In the genomic region with DNA sequence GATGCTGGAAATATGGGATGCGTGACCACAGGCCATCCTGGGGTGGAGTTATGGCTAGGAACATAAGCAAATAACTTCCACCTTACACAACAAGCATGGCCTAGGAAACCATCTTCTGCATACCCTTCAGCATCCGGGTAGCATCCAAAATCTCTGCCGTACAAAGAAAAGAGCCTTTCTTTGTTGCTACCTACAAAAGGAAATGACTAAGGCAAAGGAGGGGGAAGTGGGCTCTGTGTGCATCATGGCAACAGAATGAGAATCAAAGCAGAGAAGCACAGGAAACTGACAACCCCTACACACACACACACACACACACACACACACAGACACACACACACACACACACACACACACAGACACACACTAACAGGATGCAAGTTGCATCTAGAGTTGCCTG, we compare ENCODE assay signal across 18 mouse cellular contexts.
DNase-seq lines count a peak whose midpoint lies in the region; ATAC-seq lines count a peak whose summit lies in the region.
"Had no signal": no experiment of that assay in that cellular context is flagged by ENCODE, and none has a peak within 500 bp of the region (broad histone marks: within the 10 kb centered on the region; RNA-seq: fewer than 3 reads in every experiment).

No protein-coding gene starts in this region.

- no peak overlapping the region for H3K27ac ChIP-seq in embryonic facial prominence, embryonic 10.5 days (replicated peaks)
- H3K27ac ChIP-seq: hindbrain, embryonic 10.5 days; hindbrain, postnatal 0 days; limb, embryonic 15.5 days; liver, embryonic 15.5 days had no signal

- peak; percentile 10 for DNase-seq in thymus, postnatal 14 days
- no peak for DNase-seq in thymus, postnatal 10 days (ENCODE audit: low spot score in 2 of 2)
- peak; percentile 22 for DNase-seq in brain, adult 2 months (ENCODE audit: low read depth, low spot score)
- DNase-seq in embryonic facial prominence, embryonic 10.5 days (ENCODE audit: low spot score), result no peak
- DNase-seq in spleen, adult 18-20 months, result no peak
- DNase-seq: adrenal gland, postnatal 14 days; cerebellum, adult 11-12 months; cerebellum, postnatal 14 days; gastrocnemius, postnatal 25 days; kidney, adult 8-10 months; kidney, postnatal 36 days; lung, postnatal 36 days had no signal

- no peaks in the 10 kb centered on the region for H3K9me3 ChIP-seq in embryonic facial prominence, embryonic 10.5 days
- H3K9me3 ChIP-seq: hindbrain, embryonic 10.5 days; limb, embryonic 15.5 days; liver, embryonic 15.5 days had no signal

- H3K27me3 ChIP-seq in embryonic facial prominence, embryonic 10.5 days (replicated peaks; ENCODE audit: low read depth, poor library complexity, severe bottlenecking), result no peaks in the 10 kb centered on the region
- H3K27me3 ChIP-seq: limb, embryonic 15.5 days; liver, embryonic 15.5 days had no signal

- ATAC-seq in CD4-positive, CD25-positive, alpha-beta regulatory T cell, adult 4 months, result peak; percentile 76
- ATAC-seq in erythroblast, adult 5-6 weeks (replicated peaks; ENCODE audit: low FRiP score, poor library complexity, severe bottlenecking), result no peak
- ATAC-seq: hindbrain, postnatal 0 days had no signal

- no peaks in the 10 kb centered on the region for H3K36me3 ChIP-seq in embryonic facial prominence, embryonic 10.5 days (replicated peaks)
- H3K36me3 ChIP-seq: hindbrain, embryonic 10.5 days; limb, embryonic 15.5 days; liver, embryonic 15.5 days had no signal

- no peak overlapping the region for H3K4me3 ChIP-seq in embryonic facial prominence, embryonic 10.5 days
- H3K4me3 ChIP-seq: hindbrain, embryonic 10.5 days; limb, embryonic 15.5 days; liver, embryonic 15.5 days had no signal

- H3K4me1 ChIP-seq in embryonic facial prominence, embryonic 10.5 days, result peaks cover 6% of the 10 kb centered on the region
- H3K4me1 ChIP-seq: hindbrain, embryonic 10.5 days; limb, embryonic 15.5 days; liver, embryonic 15.5 days had no signal

- WGBS in embryonic facial prominence, embryonic 10.5 days, result 61% methylated on average over 3 of the region's 3 CpGs

Comparison
In these comparisons a context has a peak if more than half of its experiments do, and no peak if none do; other contexts are left out.
1. DNase-seq: peak in thymus, postnatal 14 days (single experiment) and brain, adult 2 months (single experiment); none in thymus, postnatal 10 days (0 of 2), embryonic facial prominence, embryonic 10.5 days (single experiment) and spleen, adult 18-20 months (0 of 2).